Mouse (Mus musculus): ENCODE measurements at regions not wholly inside any gene's neighbourhood (a gene's known extent, or its start where the extent isn't known, plus 50 kb on each side); places are given as distances from the start of the nearest gene placed in this dataset.

DNA sequence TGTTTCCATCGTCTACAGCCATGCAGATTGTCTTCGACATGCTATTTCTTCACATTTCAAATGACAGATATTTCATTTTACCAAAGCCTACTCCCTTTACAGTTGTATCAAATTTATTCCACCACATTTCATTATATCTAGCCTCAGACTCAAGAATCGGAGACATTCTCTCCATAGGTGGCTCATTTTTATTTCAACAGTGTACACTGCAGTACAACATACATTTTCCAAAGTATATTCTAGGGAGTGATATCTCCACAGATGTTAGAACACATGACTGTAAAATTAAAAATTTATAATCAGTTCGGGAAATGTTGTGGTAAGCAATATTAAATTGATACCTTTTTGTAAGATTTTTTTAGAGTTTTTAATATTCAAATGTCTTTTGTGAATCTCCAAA is 446.2 kb downstream of the Tlr4 start:
- TF ChIP-seq POLR2A (IDR thresholded peaks at IDR 0.05; ENCODE audit: insufficient read length, low read depth), result no peak
- no peak for TF ChIP-seq MAX (IDR thresholded peaks at IDR 0.05; ENCODE audit: low read depth)
- TF ChIP-seq USF1 (IDR thresholded peaks at IDR 0.05; ENCODE audit: low read depth), result no peak
- no peak for TF ChIP-seq MYOG (IDR thresholded peaks at IDR 0.05; ENCODE audit: control insufficient read depth in 1 of 3, insufficient read depth in 1 of 3, insufficient read length in 2 of 3, low read depth in 2 of 3)
- no peak for TF ChIP-seq REST (IDR thresholded peaks at IDR 0.05; ENCODE audit: insufficient read depth, insufficient read length)
- TF ChIP-seq SRF (IDR thresholded peaks at IDR 0.05; ENCODE audit: control insufficient read depth, insufficient read length, low read depth), result no peak
- no peak for TF ChIP-seq CEBPB (IDR thresholded peaks at IDR 0.05; ENCODE audit: insufficient read depth, poor library complexity, severe bottlenecking)
- no peak for TF ChIP-seq TCF12 (IDR thresholded peaks at IDR 0.05; ENCODE audit: insufficient read depth, poor library complexity, severe bottlenecking)
- TF ChIP-seq MYOD1 (IDR thresholded peaks at IDR 0.05; ENCODE audit: control insufficient read depth in 1 of 3, insufficient read length in 2 of 3, low read depth in 2 of 3), result no peak
- TF ChIP-seq E2F4 (IDR thresholded peaks at IDR 0.05; ENCODE audit: insufficient read depth), result no peak
- TF ChIP-seq POLR2AphosphoS2 (IDR thresholded peaks at IDR 0.05; ENCODE audit: insufficient read length, low read depth), result no peak
- no peak for TF ChIP-seq TCF3 (IDR thresholded peaks at IDR 0.05; ENCODE audit: insufficient read length, low read depth)

Data from myocyte (in vitro differentiated cells).